Mouse (Mus musculus): Measurements from ENCODE around the gene Elf1. TPM values are rescaled to one million over a fixed set of nuclear protein-coding genes. Genes with fewer than 3 reads are reported as not detected.
"Not testable (repeated sequence)": the region's sequence is repeated elsewhere in the genome, so short reads cannot be mapped to it uniquely, and the experiment has no call there.

Gene Elf1
- polyA plus RNA-seq, 1 experiment from 2014 or later: 10.3 TPM

DNA sequence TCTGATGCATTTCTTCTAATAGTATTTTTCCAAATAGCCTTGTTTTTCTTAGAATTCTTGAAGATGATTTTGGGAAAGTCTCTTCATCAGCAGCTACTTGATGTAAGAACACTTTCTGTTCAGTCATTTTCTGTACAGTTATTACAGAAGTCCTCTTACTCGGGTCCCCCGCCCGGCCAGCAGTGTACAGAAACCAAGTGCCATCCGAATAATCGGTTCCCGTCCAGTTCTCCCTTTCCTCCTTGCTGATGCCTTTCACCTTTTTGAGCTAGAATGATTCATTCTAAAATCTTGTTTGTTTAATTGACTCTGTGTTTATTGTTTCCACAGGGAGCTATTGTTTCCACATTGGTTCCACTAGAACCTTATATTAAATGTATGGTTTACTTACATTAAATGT, 49.8 kb downstream of the Elf1 start:
- ATAC-seq (ENCODE audit: low FRiP score): no peak
- Histone ChIP-seq H3K4me1 (no peaks in the 10 kb centered on the region), H3K4me2 (replicated peaks) (no peak overlapping the region), H3K36me3 (no peaks in the 10 kb centered on the region), H3K4me3 (no peak overlapping the region), H3K9me3 (replicated peaks) (no peaks in the 10 kb centered on the region), H3K27ac (no peak overlapping the region), H3K27me3 (no peaks in the 10 kb centered on the region), H3K9ac (no peak overlapping the region)
- 90% methylated on average over 6 of the region's 6 CpGs for WGBS

DNA sequence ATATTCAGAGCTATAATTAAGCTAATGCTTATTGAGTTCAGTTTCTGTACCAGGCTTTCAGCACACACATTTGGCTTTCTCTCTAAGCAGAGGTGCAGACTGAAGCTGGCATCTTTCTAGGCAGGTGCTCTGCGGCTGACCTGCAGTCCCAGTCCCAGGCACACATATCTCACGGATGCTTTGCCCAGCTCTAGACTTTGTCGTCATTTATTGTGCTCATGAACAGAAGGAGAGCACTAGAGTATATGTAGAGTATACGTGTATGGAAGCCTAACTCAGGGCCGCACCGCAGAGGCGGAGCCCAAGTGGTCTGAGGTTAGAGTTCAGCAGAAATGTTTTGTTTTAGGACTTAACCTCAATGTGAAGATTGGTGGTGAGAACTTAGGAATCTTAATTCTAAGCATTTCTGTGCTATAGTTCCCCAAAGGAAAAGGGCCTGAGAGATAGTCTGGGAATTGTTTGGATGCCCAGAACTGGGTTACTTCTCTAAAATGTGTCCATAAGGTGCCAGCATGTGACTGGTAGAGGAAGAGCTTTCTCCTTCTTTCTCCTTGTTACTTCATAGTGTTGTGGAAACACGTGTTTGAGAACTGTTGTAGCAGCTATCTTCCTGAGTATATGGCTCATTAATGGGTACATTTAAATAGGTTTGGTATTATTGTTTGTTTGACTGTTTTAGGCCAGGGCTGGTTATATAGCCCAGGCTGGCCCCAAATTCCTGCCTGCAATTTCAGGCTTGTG, 51.2 kb downstream of the Elf1 start:
- H3K27ac ChIP-seq: no peak overlapping the region
- no peak overlapping the region for H3K4me2 ChIP-seq (replicated peaks)
- no peaks in the 10 kb centered on the region for H3K4me1 ChIP-seq
- no peak overlapping the region for H3K4me3 ChIP-seq
- WGBS: 90% methylated on average over 8 of the region's 8 CpGs
- H3K9ac ChIP-seq: no peak overlapping the region
- no peak for ATAC-seq (ENCODE audit: low FRiP score)
- no peaks in the 10 kb centered on the region for H3K36me3 ChIP-seq
- no peaks in the 10 kb centered on the region for H3K9me3 ChIP-seq (replicated peaks)
- H3K27me3 ChIP-seq: no peaks in the 10 kb centered on the region

DNA sequence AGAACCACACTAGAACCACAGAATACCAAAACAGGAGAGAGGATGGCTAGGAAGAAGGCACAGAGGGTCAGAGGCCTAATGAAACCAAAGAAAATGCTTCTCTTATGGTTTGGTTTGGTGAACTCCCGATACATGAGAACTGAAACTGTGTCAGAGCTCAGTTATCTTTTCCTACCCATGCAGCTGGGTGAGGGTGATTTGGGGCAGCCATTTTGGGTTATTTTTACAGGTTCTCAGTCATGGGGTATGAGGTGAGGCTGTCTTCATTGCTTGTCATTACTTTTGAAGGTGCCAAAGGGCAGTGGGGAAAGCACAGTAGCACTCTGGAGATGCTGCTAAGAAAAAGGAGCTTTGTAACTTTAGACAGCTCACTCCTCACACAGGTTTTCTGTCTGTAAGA, 52.4 kb downstream of the Elf1 start:
- no peak overlapping the region for H3K4me2 ChIP-seq (replicated peaks)
- H3K9me3 ChIP-seq (replicated peaks): no peaks in the 10 kb centered on the region
- no peak overlapping the region for H3K9ac ChIP-seq
- no peaks in the 10 kb centered on the region for H3K27me3 ChIP-seq
- no peak for ATAC-seq (ENCODE audit: low FRiP score)
- no peaks in the 10 kb centered on the region for H3K36me3 ChIP-seq
- 89% methylated on average over 1 of the region's 1 CpGs for WGBS
- no peaks in the 10 kb centered on the region for H3K4me1 ChIP-seq
- H3K27ac ChIP-seq: no peak overlapping the region
- H3K4me3 ChIP-seq: no peak overlapping the region

DNA sequence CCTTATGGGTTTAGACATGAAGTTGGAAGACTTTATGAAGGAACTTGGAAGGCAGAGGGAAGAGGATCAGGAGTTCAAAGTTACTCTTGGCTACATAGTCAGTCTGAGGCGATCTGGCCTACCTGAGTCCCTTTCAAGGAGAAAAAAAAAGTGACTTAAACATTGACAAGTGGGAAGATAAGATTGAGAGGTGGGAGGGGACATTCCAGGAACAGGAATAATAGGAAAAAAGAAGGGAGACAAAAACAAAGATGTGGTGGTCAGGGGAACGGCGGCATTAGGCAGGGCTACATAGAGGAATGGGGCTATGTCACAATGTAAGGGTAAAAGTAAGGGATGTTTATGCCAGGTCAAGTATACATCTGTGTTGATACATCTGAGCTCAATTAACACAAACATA, 53.2 kb downstream of the Elf1 start:
- ATAC-seq (ENCODE audit: low FRiP score): no peak
- Histone ChIP-seq H3K27me3 (no peaks in the 10 kb centered on the region), H3K9ac (no peak overlapping the region), H3K4me3 (no peak overlapping the region), H3K36me3 (no peaks in the 10 kb centered on the region), H3K9me3 (replicated peaks) (no peaks in the 10 kb centered on the region), H3K27ac (no peak overlapping the region), H3K4me2 (replicated peaks) (no peak overlapping the region), H3K4me1 (no peaks in the 10 kb centered on the region)
- 82% methylated on average over 3 of the region's 3 CpGs for WGBS

DNA sequence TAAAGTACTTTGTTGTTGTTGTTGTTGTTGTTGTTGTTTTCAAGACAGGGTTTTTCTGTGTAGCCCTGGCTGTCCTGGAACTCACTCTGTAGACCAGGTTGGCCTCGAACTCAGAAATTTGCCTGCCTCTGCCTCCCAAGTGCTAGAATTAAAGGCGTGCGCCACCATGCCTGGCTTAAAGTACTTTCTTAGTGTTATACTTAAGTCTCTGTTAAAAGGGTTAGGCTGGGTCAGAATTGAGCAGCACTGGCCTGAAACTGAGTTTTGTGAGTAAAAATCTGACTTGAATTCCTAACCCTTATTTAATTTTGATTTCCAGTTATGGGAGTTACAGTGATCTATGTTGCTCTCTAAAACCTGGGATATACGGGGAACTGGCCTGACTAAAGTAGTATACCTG, 53.7 kb downstream of the Elf1 start:
- WGBS: 92% methylated on average over 4 of the region's 4 CpGs
- not testable (repeated sequence) for H3K4me2 ChIP-seq (replicated peaks); H3K36me3 ChIP-seq; H3K9ac ChIP-seq; H3K27ac ChIP-seq; H3K4me1 ChIP-seq; H3K27me3 ChIP-seq; ATAC-seq (ENCODE audit: low FRiP score); H3K9me3 ChIP-seq (replicated peaks); H3K4me3 ChIP-seq

DNA sequence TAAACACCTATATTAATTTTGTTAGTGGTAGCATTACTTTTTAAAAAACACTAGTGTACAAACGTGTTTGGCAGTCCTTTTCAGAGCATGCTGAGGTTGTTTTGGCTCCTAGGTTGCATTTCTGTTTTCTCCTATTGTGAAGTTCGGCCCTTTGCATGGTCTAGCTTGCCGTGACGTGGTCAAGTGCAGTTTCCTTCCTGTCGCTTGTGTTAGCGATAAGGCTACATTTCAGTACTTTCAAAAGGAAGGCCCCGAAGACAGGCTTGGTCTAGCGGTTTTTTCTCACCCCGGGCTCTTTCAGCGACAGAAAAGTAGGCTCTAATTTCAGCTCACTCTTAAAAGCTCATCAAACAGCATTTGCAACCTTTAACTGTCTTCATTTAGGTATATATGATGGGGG, 54.3 kb downstream of the Elf1 start:
- no peak overlapping the region for H3K27ac ChIP-seq
- 82% methylated on average over 10 of the region's 10 CpGs for WGBS
- H3K9ac ChIP-seq: no peak overlapping the region
- no peaks in the 10 kb centered on the region for H3K4me1 ChIP-seq
- H3K4me2 ChIP-seq (replicated peaks): no peak overlapping the region
- no peak for ATAC-seq (ENCODE audit: low FRiP score)
- no peaks in the 10 kb centered on the region for H3K9me3 ChIP-seq (replicated peaks)
- no peaks in the 10 kb centered on the region for H3K27me3 ChIP-seq
- no peaks in the 10 kb centered on the region for H3K36me3 ChIP-seq
- no peak overlapping the region for H3K4me3 ChIP-seq

DNA sequence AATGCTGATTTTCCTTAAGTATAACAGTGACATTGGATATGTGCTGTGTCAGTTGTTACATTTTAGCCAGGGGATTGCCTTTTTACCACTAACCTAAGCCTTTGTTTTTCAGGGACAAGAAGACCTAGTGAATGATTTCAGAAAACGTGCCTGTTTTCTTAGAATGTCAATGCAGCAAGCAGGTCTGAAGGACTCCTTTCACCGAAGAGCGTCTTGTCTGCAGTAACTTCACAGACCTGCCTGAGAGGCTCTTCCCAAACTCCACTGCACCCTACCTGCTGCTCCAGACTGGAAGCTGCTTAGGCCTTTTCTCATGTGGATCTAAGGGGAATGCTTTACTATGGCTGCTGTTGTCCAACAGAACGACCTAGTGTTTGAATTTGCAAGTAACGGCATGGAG, 55.0 kb downstream of the Elf1 start:
- H3K36me3 ChIP-seq: no peaks in the 10 kb centered on the region
- no peak for ATAC-seq (ENCODE audit: low FRiP score)
- H3K4me1 ChIP-seq: no peaks in the 10 kb centered on the region
- H3K4me2 ChIP-seq (replicated peaks): no peak overlapping the region
- H3K9ac ChIP-seq: no peak overlapping the region
- no peak overlapping the region for H3K27ac ChIP-seq
- WGBS: 75% methylated on average over 5 of the region's 5 CpGs
- no peaks in the 10 kb centered on the region for H3K9me3 ChIP-seq (replicated peaks)
- no peaks in the 10 kb centered on the region for H3K27me3 ChIP-seq
- no peak overlapping the region for H3K4me3 ChIP-seq

DNA sequence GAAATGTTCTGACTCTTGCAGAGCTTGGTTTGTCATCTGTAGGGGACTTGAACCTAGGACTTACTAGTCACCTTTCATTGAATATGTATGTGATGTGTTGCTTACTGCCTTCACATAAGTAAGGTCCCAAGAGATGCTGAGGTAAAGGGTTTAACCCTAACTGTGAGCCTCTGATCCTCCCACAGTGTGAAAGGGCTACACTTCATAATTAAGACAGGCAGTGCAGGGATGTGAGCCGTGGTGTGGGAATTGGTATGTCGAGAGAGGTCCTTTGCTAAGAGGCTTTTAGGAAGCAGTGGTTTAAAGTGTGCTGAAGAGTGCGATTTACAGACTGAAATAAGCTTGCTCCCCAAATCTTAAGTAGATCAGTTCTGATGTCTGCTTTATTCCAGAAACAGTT, 55.8 kb downstream of the Elf1 start:
- H3K9me3 ChIP-seq (replicated peaks): no peaks in the 10 kb centered on the region
- H3K4me2 ChIP-seq (replicated peaks): no peak overlapping the region
- no peak for ATAC-seq (ENCODE audit: low FRiP score)
- no peak overlapping the region for H3K9ac ChIP-seq
- H3K4me1 ChIP-seq: no peaks in the 10 kb centered on the region
- 77% methylated on average over 3 of the region's 3 CpGs for WGBS
- H3K4me3 ChIP-seq: no peak overlapping the region
- H3K36me3 ChIP-seq: no peaks in the 10 kb centered on the region
- no peak overlapping the region for H3K27ac ChIP-seq
- no peaks in the 10 kb centered on the region for H3K27me3 ChIP-seq

DNA sequence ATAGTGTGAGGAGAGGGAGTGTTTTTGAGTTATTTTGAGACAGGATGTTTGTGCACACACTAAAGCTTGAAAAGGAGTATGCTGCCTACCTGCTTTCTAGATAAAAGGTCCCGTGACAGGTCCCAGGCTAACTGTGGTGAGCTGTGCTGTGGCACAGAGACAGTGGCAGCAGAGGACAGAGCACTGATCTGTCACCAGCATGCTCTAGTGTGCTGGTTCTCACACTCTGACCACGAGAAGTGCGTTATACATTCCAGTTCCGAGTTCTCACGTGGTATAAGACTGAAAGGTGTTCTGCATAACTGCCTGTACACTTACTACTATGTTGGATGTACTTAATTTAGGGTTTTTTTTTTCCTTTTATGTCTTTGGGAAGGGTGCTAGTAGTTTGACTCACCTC, 56.5 kb downstream of the Elf1 start:
- H3K27me3 ChIP-seq: no peaks in the 10 kb centered on the region
- no peak overlapping the region for H3K27ac ChIP-seq
- no peak overlapping the region for H3K4me2 ChIP-seq (replicated peaks)
- H3K9me3 ChIP-seq (replicated peaks): no peaks in the 10 kb centered on the region
- H3K36me3 ChIP-seq: no peaks in the 10 kb centered on the region
- ATAC-seq (ENCODE audit: low FRiP score): no peak
- no peaks in the 10 kb centered on the region for H3K4me1 ChIP-seq
- H3K4me3 ChIP-seq: no peak overlapping the region
- WGBS: 88% methylated on average over 5 of the region's 5 CpGs
- no peak overlapping the region for H3K9ac ChIP-seq

DNA sequence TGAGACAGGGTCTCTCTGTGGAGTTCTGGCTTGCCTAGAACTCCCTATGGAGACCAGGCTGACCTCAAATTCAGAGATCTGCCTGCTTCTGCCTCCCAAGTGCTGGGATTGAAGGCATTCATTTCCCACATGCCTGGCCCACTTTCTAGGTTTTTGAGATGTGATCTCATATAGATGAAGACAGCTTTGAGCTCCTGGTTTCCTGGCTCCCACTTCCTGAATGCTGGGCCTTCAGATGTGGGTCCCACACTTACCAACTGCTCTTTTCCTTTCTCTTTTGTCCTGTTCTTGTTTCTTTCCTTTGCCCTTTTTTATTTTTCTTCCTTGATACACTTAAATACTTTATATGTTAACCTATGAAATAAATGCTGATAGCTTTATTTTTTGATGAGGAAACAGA, 56.9 kb downstream of the Elf1 start:
- Histone ChIP-seq H3K27ac (no peak overlapping the region), H3K4me1 (no peaks in the 10 kb centered on the region), H3K27me3 (no peaks in the 10 kb centered on the region), H3K4me2 (replicated peaks) (no peak overlapping the region), H3K9me3 (replicated peaks) (no peaks in the 10 kb centered on the region), H3K4me3 (no peak overlapping the region), H3K9ac (no peak overlapping the region), H3K36me3 (no peaks in the 10 kb centered on the region)
- ATAC-seq (ENCODE audit: low FRiP score): no peak

DNA sequence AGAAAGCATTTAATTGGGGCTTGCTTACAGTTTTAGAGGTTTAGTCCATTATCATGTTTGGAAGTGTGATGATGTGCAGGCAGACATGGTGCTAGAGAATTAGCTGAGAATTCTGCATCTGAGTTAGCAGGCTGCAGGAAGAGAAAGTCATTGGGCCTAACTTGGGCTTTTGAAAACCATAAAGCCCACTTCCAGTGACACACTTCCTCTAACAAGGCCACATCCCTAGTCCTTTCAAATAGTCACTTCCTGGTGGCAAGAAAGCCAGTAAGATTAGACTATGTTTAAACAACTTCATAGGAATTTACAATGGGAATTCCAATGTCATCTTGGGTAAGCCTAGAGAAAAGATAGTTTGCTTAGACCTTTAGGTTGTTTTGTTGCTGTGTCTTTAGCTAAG, 60.6 kb downstream of the Elf1 start:
- Histone ChIP-seq H3K4me1 (no peaks in the 10 kb centered on the region), H3K27me3 (no peaks in the 10 kb centered on the region), H3K9ac (no peak overlapping the region), H3K27ac (no peak overlapping the region), H3K4me2 (replicated peaks) (no peak overlapping the region), H3K4me3 (no peak overlapping the region), H3K36me3 (no peaks in the 10 kb centered on the region), H3K9me3 (replicated peaks) (no peaks in the 10 kb centered on the region)
- no peak for ATAC-seq (ENCODE audit: low FRiP score)

DNA sequence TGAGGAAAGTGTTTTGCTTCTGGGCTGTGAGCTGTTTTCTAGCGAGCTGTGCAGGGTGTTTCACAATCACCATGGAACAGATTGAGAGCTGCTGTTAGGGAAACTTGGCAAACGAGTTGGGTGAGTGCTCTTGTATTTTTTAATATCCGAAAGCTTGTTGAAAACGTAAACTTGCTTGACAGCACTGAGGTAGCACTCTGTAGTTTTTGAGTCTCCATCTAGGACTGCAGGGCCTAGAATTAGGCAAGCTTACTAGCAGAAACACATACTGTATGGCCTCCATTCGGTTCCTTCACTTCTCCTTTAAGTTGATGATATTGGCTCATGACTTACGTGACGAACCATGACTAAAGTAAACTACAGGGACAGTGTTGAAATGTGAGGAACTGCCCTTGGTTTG, 68.3 kb downstream of the Elf1 start:
- Histone ChIP-seq H3K36me3 (no peaks in the 10 kb centered on the region), H3K4me2 (replicated peaks) (no peak overlapping the region), H3K4me3 (no peak overlapping the region), H3K9me3 (replicated peaks) (no peaks in the 10 kb centered on the region), H3K27ac (no peak overlapping the region), H3K4me1 (no peaks in the 10 kb centered on the region), H3K27me3 (no peaks in the 10 kb centered on the region), H3K9ac (no peak overlapping the region)
- 79% methylated on average over 7 of the region's 7 CpGs for WGBS
- ATAC-seq (ENCODE audit: low FRiP score): no peak

DNA sequence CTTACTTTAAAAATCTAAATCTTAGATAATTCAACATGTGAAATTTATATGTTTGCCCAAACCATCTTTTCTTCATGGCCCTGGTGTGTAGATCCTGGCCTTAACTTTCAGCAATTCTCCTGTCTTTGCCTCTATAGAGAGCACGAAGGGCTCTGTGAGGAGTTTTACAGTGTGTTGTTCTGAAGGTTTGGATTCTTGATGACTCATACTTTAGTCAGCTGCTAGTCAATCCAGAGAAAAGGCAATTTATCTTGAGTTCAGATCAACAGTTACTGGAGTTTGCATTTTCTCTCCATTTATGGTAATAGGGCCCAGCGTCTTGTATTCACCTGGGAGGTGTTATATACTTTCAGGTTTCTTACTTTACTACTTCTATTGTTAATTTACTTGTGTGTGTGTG, 70.9 kb downstream of the Elf1 start:
- H3K4me2 ChIP-seq (replicated peaks): no peak overlapping the region
- H3K4me3 ChIP-seq: no peak overlapping the region
- H3K27me3 ChIP-seq: no peaks in the 10 kb centered on the region
- H3K4me1 ChIP-seq: no peaks in the 10 kb centered on the region
- WGBS: 95% methylated on average over 2 of the region's 2 CpGs
- H3K27ac ChIP-seq: no peak overlapping the region
- no peaks in the 10 kb centered on the region for H3K36me3 ChIP-seq
- no peak overlapping the region for H3K9ac ChIP-seq
- H3K9me3 ChIP-seq (replicated peaks): no peaks in the 10 kb centered on the region
- no peak for ATAC-seq (ENCODE audit: low FRiP score)
